Mouse (Mus musculus) testis, adult 2 months (tissue): ENCODE data around the gene Gramd2. TPM values are rescaled to one million over a fixed set of nuclear protein-coding genes. Genes with fewer than 3 reads are reported as not detected.

Source experiments
- H3K27ac ChIP-seq: fragments of 200-500 bp; 2 replicates; pipeline ENCODE4 v1.5.1; 2012; ENCODE audit warnings: low read depth, low read length; ENCODE audit not compliant: control insufficient read depth, insufficient read depth
- H3K27me3 ChIP-seq: fragments of 200-500 bp; 2 replicates; pipeline ENCODE4 v1.6.1; 2012; ENCODE audit warnings: mild to moderate bottlenecking, low read length, moderate library complexity; ENCODE audit not compliant: control insufficient read depth, insufficient read depth
- H3K36me3 ChIP-seq: fragments of 200-500 bp; 2 replicates; pipeline ENCODE4 v1.6.1; 2012; ENCODE audit warnings: mild to moderate bottlenecking, low read length; ENCODE audit not compliant: control insufficient read depth, insufficient read depth
- H3K4me1 ChIP-seq: fragments of 200-500 bp; 2 replicates; pipeline ENCODE4 v1.6.1; 2012; ENCODE audit warnings: low read length; ENCODE audit not compliant: control insufficient read depth, insufficient read depth
- H3K4me3 ChIP-seq: fragments of 200-500 bp; 2 replicates; pipeline ENCODE4 v1.5.1; 2012; ENCODE audit warnings: low read depth, mild to moderate bottlenecking, low read length, moderate library complexity, mixed read lengths; ENCODE audit not compliant: control insufficient read depth
- CTCF ChIP-seq: fragments of 200-500 bp; IDR thresholded peaks from 2 replicates; pipeline ENCODE4 v1.5.1; 2012; ENCODE audit warnings: low read depth, mild to moderate bottlenecking, inconsistent platforms, low read length, moderate library complexity; ENCODE audit not compliant: control insufficient read depth, insufficient read depth, insufficient replicate concordance
- POLR2A ChIP-seq: fragments of 200-500 bp; IDR thresholded peaks from 2 replicates; pipeline ENCODE4 v1.6.1; 2012; ENCODE audit warnings: low read depth, mild to moderate bottlenecking, inconsistent platforms, low read length, moderate library complexity; ENCODE audit not compliant: control insufficient read depth
- polyA plus RNA-seq: library from polyadenylated mRNA; depleted of rRNA; stranded (reverse); fragments of >200 nt; gene quantifications from 2 replicates; pipeline ENCODE4 v1.2.3, GENCODE M21; 2012

The Gramd2 gene
- polyA plus RNA-seq, 1 experiment: 14.5 TPM

DNA sequence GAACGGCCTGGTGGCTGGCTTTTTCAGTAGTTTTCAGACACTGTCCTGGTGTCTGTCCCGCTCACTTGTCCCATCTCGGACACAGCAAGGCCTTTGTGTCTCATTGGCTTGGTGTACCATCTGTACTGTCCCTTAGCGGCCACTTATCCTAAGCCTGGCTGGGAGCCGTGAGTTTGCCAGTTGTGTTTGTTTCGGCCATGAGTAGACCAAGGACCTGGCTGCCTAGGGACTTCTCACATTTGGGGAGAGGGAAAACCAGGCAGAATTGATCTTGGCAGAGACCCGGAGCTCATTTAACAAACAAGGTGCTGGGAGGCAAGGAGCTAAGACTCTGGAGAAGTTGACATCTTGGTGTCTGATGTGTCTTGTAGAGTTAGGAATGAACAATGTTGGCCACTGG, 16.7 kb upstream of the Gramd2 start:
- peaks cover 12% of the 10 kb centered on the region for H3K4me1 ChIP-seq
- peak overlapping the region; percentile 60 for H3K4me3 ChIP-seq
- no peak overlapping the region; the same call in 1 of the 2 replicates for H3K27ac ChIP-seq
- H3K36me3 ChIP-seq: no peaks in the 10 kb centered on the region
- no peaks in the 10 kb centered on the region for H3K27me3 ChIP-seq
- TF ChIP-seq POLR2A (no peak), CTCF (no peak)

DNA sequence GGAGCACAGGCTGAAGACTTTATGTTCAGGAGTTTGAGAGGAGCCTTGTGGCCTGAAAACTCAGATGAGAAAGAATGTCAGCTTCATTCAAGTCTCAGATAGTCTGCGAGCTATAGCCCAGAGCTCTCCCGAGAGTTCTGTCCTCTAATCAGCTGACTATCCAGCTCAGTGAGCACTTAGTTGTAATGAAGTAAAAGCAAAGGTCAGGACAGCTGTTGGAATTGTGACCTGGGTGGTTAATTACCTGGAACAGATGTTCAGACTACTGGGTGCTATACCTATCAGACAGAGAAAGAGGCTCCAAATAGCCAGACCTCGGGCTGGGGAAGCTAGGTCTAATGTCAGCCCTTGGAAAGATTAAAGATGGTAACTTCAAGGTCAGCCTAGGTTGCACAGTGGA, 16.0 kb upstream of the Gramd2 start:
- H3K36me3 ChIP-seq: no peaks in the 10 kb centered on the region
- no peak for TF ChIP-seq POLR2A
- TF ChIP-seq CTCF: no peak
- peak overlapping the region; percentile 1; the same call in 1 of the 2 replicates for H3K4me3 ChIP-seq
- no peaks in the 10 kb centered on the region for H3K27me3 ChIP-seq
- H3K4me1 ChIP-seq: peaks cover 12% of the 10 kb centered on the region
- no peak overlapping the region for H3K27ac ChIP-seq

DNA sequence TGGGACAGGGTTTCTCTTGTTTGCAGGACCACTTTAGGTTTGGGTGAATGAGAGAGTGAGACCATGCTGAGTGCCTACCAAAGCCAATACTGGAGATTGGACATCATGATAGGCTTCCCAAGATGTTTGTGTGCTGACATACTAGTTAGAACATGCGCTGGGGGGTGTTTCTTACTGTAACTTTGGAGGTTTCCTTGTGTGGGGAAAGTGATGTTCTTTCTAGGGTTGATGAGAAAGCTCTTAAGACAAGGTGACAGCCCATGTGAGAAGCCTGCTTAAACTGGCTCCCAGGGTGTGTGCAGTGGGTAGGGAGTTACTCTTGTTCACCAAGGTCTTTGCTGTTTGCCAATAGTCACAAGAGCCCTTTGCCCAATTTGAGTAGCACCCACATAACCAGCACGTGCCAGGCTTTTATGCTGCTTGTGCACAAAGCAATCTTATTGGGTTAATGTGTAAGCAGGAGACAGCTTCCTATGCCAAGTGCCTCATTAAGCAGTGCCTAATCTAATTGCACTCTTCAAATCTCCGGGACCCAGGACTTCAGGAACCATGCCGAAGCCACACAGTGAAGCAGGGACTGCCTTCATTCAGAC, 15.2 kb upstream of the Gramd2 start:
- H3K4me3 ChIP-seq: peak overlapping the region; percentile 5; the same call in 1 of the 2 replicates
- no peaks in the 10 kb centered on the region for H3K36me3 ChIP-seq
- peaks cover 9% of the 10 kb centered on the region for H3K4me1 ChIP-seq
- no peaks in the 10 kb centered on the region for H3K27me3 ChIP-seq
- TF ChIP-seq CTCF (no peak), POLR2A (no peak)
- H3K27ac ChIP-seq: no peak overlapping the region

DNA sequence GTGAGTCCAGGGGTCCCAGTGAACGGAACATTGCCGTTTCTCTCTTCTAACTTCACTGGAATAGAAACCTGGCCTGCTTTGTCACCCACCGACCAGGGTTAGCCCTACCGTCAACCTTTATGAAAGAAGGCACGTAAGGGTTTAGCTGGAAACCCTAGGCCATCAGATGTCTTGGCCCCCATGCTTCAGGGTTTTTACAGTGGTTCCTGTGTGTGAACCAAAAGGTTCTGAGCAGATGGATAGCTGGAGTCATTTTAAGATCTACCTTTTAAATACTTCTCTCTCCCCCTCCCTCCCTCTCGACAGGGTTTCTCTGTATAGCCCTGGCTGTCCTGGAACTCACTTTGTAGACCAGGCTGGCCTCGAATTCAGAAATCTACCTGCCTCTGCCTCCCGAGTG, 13.9 kb upstream of the Gramd2 start:
- Histone ChIP-seq H3K4me3 (no peak overlapping the region), H3K36me3 (no peaks in the 10 kb centered on the region), H3K27ac (no peak overlapping the region), H3K27me3 (no peaks in the 10 kb centered on the region), H3K4me1 (peaks cover 5% of the 10 kb centered on the region; the same call in 1 of the 2 replicates)
- no peak for TF ChIP-seq POLR2A
- TF ChIP-seq CTCF: no peak

DNA sequence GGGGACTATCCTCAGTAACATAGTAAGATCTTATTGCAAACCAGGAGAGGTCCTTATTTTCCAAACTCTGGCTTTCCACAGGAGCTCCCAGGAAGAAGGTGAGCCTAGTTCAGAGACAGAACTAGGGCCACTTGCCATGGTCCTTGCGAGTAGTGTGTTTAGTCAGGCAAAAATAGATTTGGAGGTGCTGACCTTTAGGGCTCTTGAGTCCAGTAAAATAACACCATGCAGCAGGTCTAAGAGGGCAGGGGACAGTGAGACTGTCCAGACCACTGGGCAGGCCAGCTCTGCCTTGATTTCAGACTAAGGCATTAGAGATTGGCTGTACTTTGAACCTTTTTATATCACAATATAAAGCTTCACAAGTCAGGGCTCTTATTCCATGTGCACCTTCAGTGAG, 13.1 kb upstream of the Gramd2 start:
- Histone ChIP-seq H3K27me3 (no peaks in the 10 kb centered on the region), H3K27ac (no peak overlapping the region), H3K4me1 (no peaks in the 10 kb centered on the region; the same call in 1 of the 2 replicates), H3K4me3 (no peak overlapping the region), H3K36me3 (no peaks in the 10 kb centered on the region)
- no peak for TF ChIP-seq POLR2A
- TF ChIP-seq CTCF: no peak

DNA sequence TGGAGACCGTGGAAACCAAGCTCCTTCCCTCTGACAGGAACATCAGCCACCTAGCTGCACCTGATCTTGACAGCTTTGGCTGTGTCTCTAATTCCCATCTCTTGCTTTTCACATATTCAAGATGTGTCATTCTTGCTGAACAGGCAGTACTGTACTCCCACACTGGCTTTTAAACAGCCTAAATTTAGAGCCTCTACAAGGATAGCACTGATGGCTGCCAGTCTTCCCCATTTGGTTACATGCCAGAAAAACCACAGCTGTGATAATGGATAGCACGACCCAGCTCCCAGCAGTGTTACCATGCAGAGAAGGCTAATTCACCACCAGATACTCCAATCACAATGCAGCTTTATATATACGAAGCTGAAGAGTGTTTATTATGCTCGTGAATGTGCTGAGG, 12.7 kb upstream of the Gramd2 start:
- H3K4me3 ChIP-seq: no peak overlapping the region
- no peak overlapping the region for H3K27ac ChIP-seq
- no peak for TF ChIP-seq POLR2A
- TF ChIP-seq CTCF: no peak
- no peaks in the 10 kb centered on the region for H3K27me3 ChIP-seq
- H3K4me1 ChIP-seq: no peaks in the 10 kb centered on the region; the same call in 1 of the 2 replicates
- H3K36me3 ChIP-seq: no peaks in the 10 kb centered on the region

DNA sequence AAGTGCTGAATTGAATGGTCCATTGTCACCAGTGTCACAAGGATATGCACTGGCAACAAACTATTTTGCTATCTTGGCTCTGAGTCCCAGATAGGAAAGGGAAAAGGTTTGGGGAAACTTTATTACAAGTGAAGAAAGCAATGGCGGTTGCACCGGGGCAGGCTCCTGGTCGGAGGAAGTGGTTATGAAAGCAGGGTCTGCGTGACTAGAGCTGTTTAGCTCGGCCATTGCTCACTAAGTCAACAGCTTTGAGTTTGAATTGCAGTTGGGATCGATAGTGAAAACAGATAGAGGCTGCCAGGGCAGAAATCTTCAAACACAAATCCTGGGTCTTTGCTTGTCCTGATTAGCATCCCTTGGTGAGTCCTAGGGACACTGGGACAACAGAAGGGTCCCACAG, 12.0 kb upstream of the Gramd2 start:
- Histone ChIP-seq H3K4me3 (no peak overlapping the region), H3K27me3 (no peaks in the 10 kb centered on the region), H3K4me1 (no peaks in the 10 kb centered on the region; the same call in 1 of the 2 replicates), H3K36me3 (no peaks in the 10 kb centered on the region), H3K27ac (no peak overlapping the region)
- TF ChIP-seq CTCF: no peak
- TF ChIP-seq POLR2A: no peak

DNA sequence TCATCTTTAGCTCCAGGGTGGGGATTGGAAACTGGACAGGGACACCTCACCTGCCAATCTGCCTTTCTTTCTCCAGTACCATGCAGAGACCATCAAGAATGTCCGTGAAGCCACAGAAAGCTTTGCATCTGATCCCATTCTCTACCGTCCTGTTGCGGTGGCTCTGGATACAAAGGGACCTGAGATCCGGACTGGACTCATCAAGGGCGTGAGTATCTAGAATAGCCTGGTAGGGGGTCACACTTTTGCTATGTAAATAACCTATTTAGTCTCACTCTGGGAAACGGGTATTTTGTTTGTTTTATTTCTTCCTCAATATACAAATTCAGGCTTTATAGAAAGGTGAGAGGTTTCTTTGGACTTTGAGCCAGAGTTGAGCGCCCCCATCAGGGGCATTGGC, 11.5 kb upstream of the Gramd2 start:
- Histone ChIP-seq H3K27me3 (no peaks in the 10 kb centered on the region), H3K4me1 (no peaks in the 10 kb centered on the region), H3K4me3 (no peak overlapping the region), H3K27ac (no peak overlapping the region), H3K36me3 (no peaks in the 10 kb centered on the region)
- no peak for TF ChIP-seq CTCF
- TF ChIP-seq POLR2A: no peak
